Mouse (Mus musculus): ENCODE measurements around the gene Cd200r3. TPM values are rescaled to one million over a fixed set of nuclear protein-coding genes. Genes with fewer than 3 reads are reported as not detected.

The Cd200r3 gene
- not detected in 2 replicates for polyA plus RNA-seq (2012; rRNA removed)

DNA sequence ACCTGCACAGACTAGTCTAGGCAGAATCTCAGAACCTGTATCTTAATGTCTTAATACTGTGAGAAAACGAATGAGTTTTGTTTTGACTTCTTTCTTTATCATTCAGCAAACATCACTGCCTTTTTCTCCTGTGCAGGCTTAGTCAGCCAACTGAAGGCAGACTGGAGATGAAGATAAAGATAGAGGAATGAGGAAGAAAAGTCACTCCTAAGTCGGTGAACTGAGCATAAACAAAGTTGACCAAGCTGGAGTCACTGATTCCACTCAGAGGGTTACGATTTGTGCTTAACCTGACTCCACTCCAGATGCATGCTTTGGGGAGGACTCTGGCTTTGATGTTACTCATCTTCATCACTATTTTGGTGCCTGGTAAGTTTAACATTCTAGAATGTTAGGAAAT lies at the start of gene Cd200r3:
Cd200r3 (plus strand) TSS at position 211 of the 400 bp plus-strand sequence.

Other genes with a start within 250 kb of the Cd200r3 start
- 6.2 and 9.4 TPM in 2 replicates for gene Nepro, start 219.4 kb upstream of the Cd200r3 start, polyA plus RNA-seq (2012; rRNA removed)
- gene Gtpbp8, start 197.3 kb upstream of the Cd200r3 start, polyA plus RNA-seq (2012; rRNA removed): 4.5 and 6.1 TPM in 2 replicates
- 0.57 and 0.89 TPM in 2 replicates for gene Cd200r1, start 177.9 kb upstream of the Cd200r3 start, polyA plus RNA-seq (2012; rRNA removed)
- gene Cd200r4, start 131.9 kb upstream of the Cd200r3 start, polyA plus RNA-seq (2012; rRNA removed): 0.45 and 0.69 TPM in 2 replicates
- not detected in 2 replicates for gene Cd200r2, start 76.6 kb upstream of the Cd200r3 start, polyA plus RNA-seq (2012; rRNA removed)
- 39.7 and 48.0 TPM in 2 replicates for gene Ccdc80, start 149.7 kb downstream of the Cd200r3 start, polyA plus RNA-seq (2012; rRNA removed)
- gene Slc35a5, start 215.0 kb downstream of the Cd200r3 start, polyA plus RNA-seq (2012; rRNA removed): 6.9 and 9.3 TPM in 2 replicates
- gene Atg3, start 215.1 kb downstream of the Cd200r3 start, polyA plus RNA-seq (2012; rRNA removed): 22.8 and 37.4 TPM in 2 replicates